Mouse (Mus musculus) liver, embryonic 11.5 days (tissue): Measurements from ENCODE around the gene Kat14. TPM values are rescaled to one million over a fixed set of nuclear protein-coding genes. Genes with fewer than 3 reads are reported as not detected.
"Not testable (repeated sequence)": the region's sequence is repeated elsewhere in the genome, so short reads cannot be mapped to it uniquely, and the experiment has no call there.

Experiments used
- ATAC-seq: fragments of 200-750 bp; cut with Nextera tagmentation; replicated peaks from 2 replicates; pipeline ENCODE4 v1.8.0; 2017; ENCODE audit warnings: moderate number of reproducible peaks, mild to moderate bottlenecking, moderate TSS enrichment, moderate library complexity; ENCODE audit not compliant: low FRiP score
- DNase-seq: peaks from one replicate; pipeline ENCODE4 v3.0.0-alpha.2; 2017; ENCODE audit warnings: low spot score
- H3K27ac ChIP-seq: fragments of 300-500 bp; sonication (generic); 2 replicates; pipeline ENCODE4 v1.5.1; 2014; ENCODE audit warnings: mild to moderate bottlenecking, low read depth, low read length, control low read depth
- H3K27me3 ChIP-seq: fragments of 300-500 bp; sonication (generic); replicated peaks from 2 replicates; pipeline ENCODE4 v1.6.1; 2014; ENCODE audit warnings: low read length, mixed read lengths; ENCODE audit not compliant: control insufficient read depth, insufficient read depth
- H3K36me3 ChIP-seq: fragments of 300-500 bp; sonication (generic); 2 replicates; pipeline ENCODE4 v1.6.1; 2014; ENCODE audit warnings: mild to moderate bottlenecking, low read length, moderate library complexity, mixed read lengths; ENCODE audit not compliant: control insufficient read depth, insufficient read depth
- H3K4me1 ChIP-seq: fragments of 300-500 bp; sonication (generic); replicated peaks from 2 replicates; pipeline ENCODE4 v1.6.1; 2014; ENCODE audit warnings: low read length, mixed read lengths; ENCODE audit not compliant: control insufficient read depth, insufficient read depth
- H3K4me2 ChIP-seq: fragments of 300-500 bp; sonication (generic); 2 replicates; pipeline ENCODE4 v1.6.1; 2014; ENCODE audit warnings: mild to moderate bottlenecking, control low read depth, moderate library complexity
- H3K4me3 ChIP-seq: fragments of 300-500 bp; sonication (generic); 2 replicates; pipeline ENCODE4 v1.5.1; 2014; ENCODE audit warnings: low read depth, low read length, control low read depth
- H3K9ac ChIP-seq: fragments of 300-500 bp; sonication (generic); 2 replicates; pipeline ENCODE4 v1.6.1; 2014; ENCODE audit warnings: low read depth, low read length, control low read depth
- H3K9me3 ChIP-seq: fragments of 300-500 bp; sonication (generic); 2 replicates; pipeline ENCODE4 v1.6.1; 2016; ENCODE audit warnings: low read length, inconsistent platforms, mixed read lengths; ENCODE audit not compliant: control insufficient read depth
- WGBS: fragments of 180-500 bp; shearing (Covaris S2); extraction: QIAGEN DNeasy Blood & Tissue Kit; methylation state at CpG from one replicate; pipeline ENCODE4 v1.1.7; 2014; 5-methylcytosine and 5-hydroxymethylcytosine counted together
- polyA plus RNA-seq: library from polyadenylated mRNA; unstranded; fragments of >200 nt; fragmentation: Nextera tagmentation; extraction: Ambion mirVana; gene quantifications from 2 replicates; pipeline ENCODE4 v1.2.1, GENCODE M21; 2014

Gene Kat14
- polyA plus RNA-seq, 1 experiment from 2014 or later, result 33.5 TPM

GRCm38 (mm10) chr2:144333138-144333842 is 35.5 kb upstream of the Kat14 start:
- H3K9ac ChIP-seq, result no peak overlapping the region
- H3K4me2 ChIP-seq, result peak overlapping the region; percentile 51
- H3K9me3 ChIP-seq, result no peaks in the 10 kb centered on the region
- peak; percentile 41 for DNase-seq
- 7% methylated on average over 28 of the region's 28 CpGs for WGBS
- H3K4me3 ChIP-seq, result peak overlapping the region; percentile 14; the same call in 1 of the 2 replicates
- peaks cover 63% of the 10 kb centered on the region for H3K27me3 ChIP-seq
- H3K36me3 ChIP-seq, result no peaks in the 10 kb centered on the region
- H3K27ac ChIP-seq, result no peak overlapping the region
- H3K4me1 ChIP-seq, result peaks cover 11% of the 10 kb centered on the region; the same call in 1 of the 2 replicates
- no peak for ATAC-seq

- no peak overlapping the region for H3K9ac ChIP-seq
- ATAC-seq (no peak), DNase-seq (no peak)
- peaks cover 27% of the 10 kb centered on the region for H3K27me3 ChIP-seq
- WGBS, result 45% methylated on average over 3 of the region's 3 CpGs
- no peaks in the 10 kb centered on the region for H3K4me1 ChIP-seq
- no peaks in the 10 kb centered on the region for H3K36me3 ChIP-seq
- H3K27ac ChIP-seq, result no peak overlapping the region
- H3K4me2 ChIP-seq, result no peak overlapping the region
- no peaks in the 10 kb centered on the region for H3K9me3 ChIP-seq
- no peak overlapping the region for H3K4me3 ChIP-seq
Observed at GRCm38 (mm10) chr2:144337230-144337629, 31.6 kb upstream of the Kat14 start.

GRCm38 (mm10) chr2:144337701-144338100 is 31.1 kb upstream of the Kat14 start:
- DNase-seq (no peak), ATAC-seq (no peak)
- Histone ChIP-seq H3K27ac (no peak overlapping the region), H3K27me3 (peaks cover 22% of the 10 kb centered on the region), H3K4me1 (no peaks in the 10 kb centered on the region), H3K4me2 (no peak overlapping the region), H3K9me3 (no peaks in the 10 kb centered on the region), H3K36me3 (no peaks in the 10 kb centered on the region), H3K4me3 (no peak overlapping the region), H3K9ac (no peak overlapping the region)
- WGBS, result 45% methylated on average over 8 of the region's 8 CpGs

GRCm38 (mm10) chr2:144338149-144338548 is 30.6 kb upstream of the Kat14 start:
- ATAC-seq, result not testable (repeated sequence)

GRCm38 (mm10) chr2:144343158-144343557 is 25.6 kb upstream of the Kat14 start:
- Histone ChIP-seq H3K27ac (no peak overlapping the region), H3K4me1 (no peaks in the 10 kb centered on the region), H3K36me3 (no peaks in the 10 kb centered on the region), H3K4me3 (no peak overlapping the region), H3K4me2 (no peak overlapping the region), H3K9ac (no peak overlapping the region), H3K9me3 (no peaks in the 10 kb centered on the region), H3K27me3 (no peaks in the 10 kb centered on the region)
- DNase-seq, result no peak
- no peak for ATAC-seq
- 33% methylated on average over 4 of the region's 4 CpGs for WGBS

More at GRCm38 (mm10) chr2:144338149-144338548, 30.6 kb upstream of the Kat14 start:
- not testable (repeated sequence) for H3K4me2 ChIP-seq, H3K27ac ChIP-seq, H3K4me1 ChIP-seq, H3K36me3 ChIP-seq, DNase-seq, H3K9ac ChIP-seq, H3K9me3 ChIP-seq, H3K4me3 ChIP-seq
- WGBS, result 76% methylated on average over 6 of the region's 6 CpGs
- peaks cover 18% of the 10 kb centered on the region for H3K27me3 ChIP-seq

GRCm38 (mm10) chr2:144348525-144348924 is 20.3 kb upstream of the Kat14 start:
- Histone ChIP-seq H3K27ac (no peak overlapping the region), H3K4me1 (no peaks in the 10 kb centered on the region)

GRCm38 (mm10) chr2:144352843-144353242 is 15.9 kb upstream of the Kat14 start:
- Histone ChIP-seq H3K4me3 (no peak overlapping the region), H3K36me3 (no peaks in the 10 kb centered on the region), H3K4me2 (no peak overlapping the region), H3K27ac (no peak overlapping the region), H3K9me3 (no peaks in the 10 kb centered on the region), H3K9ac (no peak overlapping the region), H3K27me3 (no peaks in the 10 kb centered on the region), H3K4me1 (no peaks in the 10 kb centered on the region)
- 77% methylated on average over 11 of the region's 11 CpGs for WGBS
- ATAC-seq, result no peak
- DNase-seq, result no peak

More at GRCm38 (mm10) chr2:144348525-144348924, 20.3 kb upstream of the Kat14 start:
- no peak overlapping the region for H3K4me3 ChIP-seq
- DNase-seq (no peak), ATAC-seq (no peak)
- no peaks in the 10 kb centered on the region for H3K9me3 ChIP-seq
- no peaks in the 10 kb centered on the region for H3K36me3 ChIP-seq
- no peak overlapping the region for H3K4me2 ChIP-seq
- H3K27me3 ChIP-seq, result no peaks in the 10 kb centered on the region
- no peak overlapping the region for H3K9ac ChIP-seq
- WGBS, result 48% methylated on average over 3 of the region's 3 CpGs

GRCm38 (mm10) chr2:144369020-144369421 is 238 bp downstream of the Kat14 start:
- ATAC-seq (peak; percentile 83), DNase-seq (no peak)
- H3K4me2 ChIP-seq, result peak overlapping the region; percentile 91
- no peaks in the 10 kb centered on the region for H3K27me3 ChIP-seq
- peak overlapping the region; percentile 91 for H3K9ac ChIP-seq
- 0 out of 2 replicates have a peak, but pooled peaks cover 6% of the 10 kb centered on the region for H3K36me3 ChIP-seq
- WGBS, result under 1% methylated on average over 41 of the region's 43 CpGs
- peak overlapping the region; percentile 80 for H3K4me3 ChIP-seq
- H3K27ac ChIP-seq, result peak overlapping the region; percentile 94
- H3K9me3 ChIP-seq, result no peaks in the 10 kb centered on the region
- H3K4me1 ChIP-seq, result peaks cover 5% of the 10 kb centered on the region; the same call in 1 of the 2 replicates

- H3K27me3 ChIP-seq, result no peaks in the 10 kb centered on the region
- H3K9me3 ChIP-seq, result no peaks in the 10 kb centered on the region
- ATAC-seq, result no peak
- 3% methylated on average over 12 of the region's 12 CpGs for WGBS
- H3K4me3 ChIP-seq, result peak overlapping the region; percentile 80
- H3K4me1 ChIP-seq, result peaks cover 5% of the 10 kb centered on the region; the same call in 1 of the 2 replicates
- no peak for DNase-seq
- peak overlapping the region; percentile 91 for H3K9ac ChIP-seq
- 0 out of 2 replicates have a peak, but pooled peaks cover 8% of the 10 kb centered on the region for H3K36me3 ChIP-seq
- peak overlapping the region; percentile 94 for H3K27ac ChIP-seq
- H3K4me2 ChIP-seq, result peak overlapping the region; percentile 91
Observed at GRCm38 (mm10) chr2:144369511-144369910, 728 bp downstream of the Kat14 start.
